Mouse (Mus musculus): ENCODE data around the gene Fancg. TPM values are rescaled to one million over a fixed set of nuclear protein-coding genes. Genes with fewer than 3 reads are reported as not detected.
"Not testable (repeated sequence)": the region's sequence is repeated elsewhere in the genome, so short reads cannot be mapped to it uniquely, and the experiment has no call there.

The Fancg gene
- polyA plus RNA-seq, 1 experiment from 2014 or later, result 19.4 TPM

- ATAC-seq (ENCODE audit: insufficient read depth) (peak; percentile 86), DNase-seq (peak; percentile 84)
- peak overlapping the region; percentile 59 for H3K4me3 ChIP-seq (ENCODE audit: low read depth, low read length)
- H3K4me1 ChIP-seq (ENCODE audit: insufficient read depth), result peaks cover 13% of the 10 kb centered on the region; the same call in 1 of the 2 replicates
- TF ChIP-seq CTCF (IDR thresholded peaks at IDR 0.05; ENCODE audit: low read depth), result peak; percentile 45
- H3K9me3 ChIP-seq (ENCODE audit: low read depth, low read length), result no peaks in the 10 kb centered on the region
- H3K4me2 ChIP-seq, result peak overlapping the region; percentile 90
- H3K27me3 ChIP-seq (ENCODE audit: insufficient read depth, low read length), result no peaks in the 10 kb centered on the region
- H3K27ac ChIP-seq (ENCODE audit: low read depth), result peak overlapping the region; percentile 100
- whole genome bisulfite sequencing, result under 1% methylated on average over 51 of the region's 51 CpGs
- peak overlapping the region; percentile 95 for H3K9ac ChIP-seq
- H3K36me3 ChIP-seq (ENCODE audit: insufficient read depth), result peaks cover 23% of the 10 kb centered on the region
Observed at GRCm38 (mm10) chr4:42999451-43000140, 10.7 kb downstream of the Fancg start.

GRCm38 (mm10) chr4:42998022-42998421 lies 12.3 kb downstream of the Fancg start:
- ATAC-seq (ENCODE audit: insufficient read depth) (no peak), DNase-seq (no peak)
- no peak for TF ChIP-seq CTCF (IDR thresholded peaks at IDR 0.05; ENCODE audit: low read depth)
- Histone ChIP-seq H3K9ac (no peak overlapping the region), H3K27ac (ENCODE audit: low read depth) (no peak overlapping the region), H3K27me3 (ENCODE audit: insufficient read depth, low read length) (no peaks in the 10 kb centered on the region), H3K4me2 (peak overlapping the region; percentile 90), H3K9me3 (ENCODE audit: low read depth, low read length) (no peaks in the 10 kb centered on the region), H3K36me3 (ENCODE audit: insufficient read depth) (peaks cover 39% of the 10 kb centered on the region), H3K4me1 (ENCODE audit: insufficient read depth) (peaks cover 13% of the 10 kb centered on the region; the same call in 1 of the 2 replicates), H3K4me3 (ENCODE audit: low read depth, low read length) (peak overlapping the region; percentile 59)
- 52% methylated on average over 2 of the region's 2 CpGs for WGBS

- Histone ChIP-seq H3K27me3 (ENCODE audit: insufficient read depth, low read length) (no peaks in the 10 kb centered on the region), H3K9ac (no peak overlapping the region), H3K9me3 (ENCODE audit: low read depth, low read length) (no peaks in the 10 kb centered on the region), H3K36me3 (ENCODE audit: insufficient read depth) (peaks cover 97% of the 10 kb centered on the region), H3K4me3 (ENCODE audit: low read depth, low read length) (no peak overlapping the region), H3K4me2 (no peak overlapping the region), H3K27ac (ENCODE audit: low read depth) (no peak overlapping the region), H3K4me1 (ENCODE audit: insufficient read depth) (no peaks in the 10 kb centered on the region)
- TF ChIP-seq CTCF (IDR thresholded peaks at IDR 0.05; ENCODE audit: low read depth), result no peak
- 67% methylated on average over 1 of the region's 1 CpGs for WGBS
- ATAC-seq (ENCODE audit: insufficient read depth) (no peak), DNase-seq (peak; percentile 16)
Observed at GRCm38 (mm10) chr4:42988296-42988695, 22.0 kb downstream of the Fancg start.

- not testable (repeated sequence) for H3K4me2 ChIP-seq; DNase-seq; H3K27me3 ChIP-seq (ENCODE audit: insufficient read depth, low read length); H3K9ac ChIP-seq; H3K27ac ChIP-seq (ENCODE audit: low read depth); H3K4me3 ChIP-seq (ENCODE audit: low read depth, low read length); H3K4me1 ChIP-seq (ENCODE audit: insufficient read depth); ATAC-seq (ENCODE audit: insufficient read depth); H3K9me3 ChIP-seq (ENCODE audit: low read depth, low read length)
- peaks cover 79% of the 10 kb centered on the region for H3K36me3 ChIP-seq (ENCODE audit: insufficient read depth)
- WGBS, result 92% methylated on average over 8 of the region's 8 CpGs
Observed at GRCm38 (mm10) chr4:42980467-42980866, 29.8 kb downstream of the Fancg start.

GRCm38 (mm10) chr4:42978062-42978461 lies 32.2 kb downstream of the Fancg start:
- no peak overlapping the region for H3K4me3 ChIP-seq (ENCODE audit: low read depth, low read length)
- ATAC-seq (ENCODE audit: insufficient read depth), result no peak
- H3K27ac ChIP-seq (ENCODE audit: low read depth), result no peak overlapping the region
- H3K9ac ChIP-seq, result no peak overlapping the region
- no peaks in the 10 kb centered on the region for H3K4me1 ChIP-seq (ENCODE audit: insufficient read depth)
- H3K9me3 ChIP-seq (ENCODE audit: low read depth, low read length), result no peaks in the 10 kb centered on the region
- DNase-seq, result peak; percentile 40
- TF ChIP-seq CTCF (IDR thresholded peaks at IDR 0.05; ENCODE audit: low read depth), result peak; percentile 27; the same call in 1 of the 2 replicates
- no peaks in the 10 kb centered on the region for H3K27me3 ChIP-seq (ENCODE audit: insufficient read depth, low read length)
- 88% methylated on average over 4 of the region's 4 CpGs for WGBS
- peaks cover 60% of the 10 kb centered on the region for H3K36me3 ChIP-seq (ENCODE audit: insufficient read depth)
- H3K4me2 ChIP-seq, result no peak overlapping the region

GRCm38 (mm10) chr4:42973868-42974267 lies 36.4 kb downstream of the Fancg start:
- Histone ChIP-seq H3K4me1 (ENCODE audit: insufficient read depth) (no peaks in the 10 kb centered on the region), H3K4me2 (no peak overlapping the region), H3K9ac (no peak overlapping the region), H3K36me3 (ENCODE audit: insufficient read depth) (peaks cover 22% of the 10 kb centered on the region), H3K27ac (ENCODE audit: low read depth) (no peak overlapping the region), H3K4me3 (ENCODE audit: low read depth, low read length) (no peak overlapping the region), H3K27me3 (ENCODE audit: insufficient read depth, low read length) (no peaks in the 10 kb centered on the region), H3K9me3 (ENCODE audit: low read depth, low read length) (no peaks in the 10 kb centered on the region)
- ATAC-seq (ENCODE audit: insufficient read depth) (no peak), DNase-seq (no peak)
- no peak for TF ChIP-seq CTCF (IDR thresholded peaks at IDR 0.05; ENCODE audit: low read depth)
- 73% methylated on average over 5 of the region's 5 CpGs for WGBS

GRCm38 (mm10) chr4:42972952-42973351 lies 37.4 kb downstream of the Fancg start:
- Histone ChIP-seq H3K4me3 (ENCODE audit: low read depth, low read length) (no peak overlapping the region), H3K9me3 (ENCODE audit: low read depth, low read length) (no peaks in the 10 kb centered on the region), H3K4me1 (ENCODE audit: insufficient read depth) (no peaks in the 10 kb centered on the region), H3K9ac (no peak overlapping the region), H3K27me3 (ENCODE audit: insufficient read depth, low read length) (no peaks in the 10 kb centered on the region), H3K27ac (ENCODE audit: low read depth) (no peak overlapping the region), H3K36me3 (ENCODE audit: insufficient read depth) (peaks cover 13% of the 10 kb centered on the region), H3K4me2 (no peak overlapping the region)
- WGBS, result 61% methylated on average over 4 of the region's 4 CpGs
- ATAC-seq (ENCODE audit: insufficient read depth) (no peak), DNase-seq (no peak)
- no peak for TF ChIP-seq CTCF (IDR thresholded peaks at IDR 0.05; ENCODE audit: low read depth)

Measured in lung, embryonic 14.5 days (tissue).